Mouse (Mus musculus) limb, embryonic 13.5 days (tissue): ENCODE results near the gene Taf4. TPM values are rescaled to one million over a fixed set of nuclear protein-coding genes. Genes with fewer than 3 reads are reported as not detected.

Source experiments
- ATAC-seq: fragments of 200-750 bp; cut with Nextera tagmentation; 2 replicates; pipeline ENCODE4 v1.8.0; 2017; ENCODE audit warnings: low read depth, moderate number of reproducible peaks, moderate TSS enrichment; ENCODE audit not compliant: low FRiP score
- H3K27ac ChIP-seq: fragments of 300-500 bp; sonication (generic); 2 replicates; pipeline ENCODE4 v1.5.1; 2015; ENCODE audit warnings: inconsistent platforms, mild to moderate bottlenecking, moderate library complexity
- H3K27me3 ChIP-seq: fragments of 300-500 bp; sonication (generic); 2 replicates; pipeline ENCODE4 v1.6.1; 2015; ENCODE audit warnings: mild to moderate bottlenecking, inconsistent platforms
- H3K36me3 ChIP-seq: fragments of 300-500 bp; sonication (generic); 2 replicates; pipeline ENCODE4 v1.6.1; 2015; ENCODE audit warnings: inconsistent platforms, mild to moderate bottlenecking, moderate library complexity
- H3K4me1 ChIP-seq: fragments of 300-500 bp; sonication (generic); 2 replicates; pipeline ENCODE4 v1.6.1; 2015; ENCODE audit warnings: inconsistent platforms
- H3K4me2 ChIP-seq: fragments of 300-500 bp; sonication (generic); replicated peaks from 2 replicates; pipeline ENCODE4 v1.6.1; 2015; ENCODE audit warnings: inconsistent platforms, mild to moderate bottlenecking, moderate library complexity
- H3K4me3 ChIP-seq: fragments of 300-500 bp; sonication (generic); 2 replicates; pipeline ENCODE4 v1.5.1; 2015; ENCODE audit warnings: moderate library complexity, mild to moderate bottlenecking, inconsistent platforms
- H3K9ac ChIP-seq: fragments of 300-500 bp; sonication (generic); 2 replicates; pipeline ENCODE4 v1.6.1; 2015; ENCODE audit warnings: mild to moderate bottlenecking, inconsistent platforms
- H3K9me3 ChIP-seq: fragments of 300-500 bp; sonication (generic); 2 replicates; pipeline ENCODE4 v1.6.1; 2016; ENCODE audit warnings: inconsistent platforms
- WGBS: fragments of 180-500 bp; shearing (Covaris S2); methylation state at CpG from one replicate; pipeline ENCODE4 v1.1.7; 2015; 5-methylcytosine and 5-hydroxymethylcytosine counted together
- polyA plus RNA-seq: library from polyadenylated mRNA; unstranded; fragments of >200 nt; fragmentation: Nextera tagmentation; extraction: Ambion mirVana; gene quantifications from 2 replicates; pipeline ENCODE4 v1.2.1, GENCODE M21; 2015

Gene Taf4
- polyA plus RNA-seq, 1 experiment from 2014 or later = 2.7 TPM

GRCm38 (mm10) chr2:180010686-180011085 is 34.2 kb upstream of the Taf4 start:
- no peak for ATAC-seq
- no peaks in the 10 kb centered on the region for H3K36me3 ChIP-seq
- no peak overlapping the region for H3K27ac ChIP-seq
- H3K4me3 ChIP-seq = no peak overlapping the region
- H3K4me2 ChIP-seq = no peak overlapping the region
- peaks cover 7% of the 10 kb centered on the region; the same call in 1 of the 2 replicates for H3K9me3 ChIP-seq
- H3K27me3 ChIP-seq = 0 out of 2 replicates have a peak, but pooled peaks cover 4% of the 10 kb centered on the region
- 93% methylated on average over 7 of the region's 7 CpGs for WGBS
- no peak overlapping the region for H3K9ac ChIP-seq
- H3K4me1 ChIP-seq = no peaks in the 10 kb centered on the region; the same call in 1 of the 2 replicates

- Histone ChIP-seq H3K4me3 (no peak overlapping the region), H3K4me1 (no peaks in the 10 kb centered on the region; the same call in 1 of the 2 replicates), H3K4me2 (no peak overlapping the region), H3K27me3 (0 out of 2 replicates have a peak, but pooled peaks cover 4% of the 10 kb centered on the region), H3K9me3 (peaks cover 7% of the 10 kb centered on the region; the same call in 1 of the 2 replicates), H3K9ac (no peak overlapping the region), H3K27ac (no peak overlapping the region), H3K36me3 (no peaks in the 10 kb centered on the region)
- 47% methylated on average over 8 of the region's 9 CpGs for WGBS
- no peak for ATAC-seq
These were observed 30.0 kb upstream of the Taf4 start for GRCm38 (mm10) chr2:180006352-180007017.

- H3K36me3 ChIP-seq = no peaks in the 10 kb centered on the region
- 60% methylated on average over 5 of the region's 5 CpGs for WGBS
- H3K4me1 ChIP-seq = no peaks in the 10 kb centered on the region; the same call in 1 of the 2 replicates
- H3K4me3 ChIP-seq = no peak overlapping the region
- 0 out of 2 replicates have a peak, but pooled peaks cover 4% of the 10 kb centered on the region for H3K27me3 ChIP-seq
- peaks cover 5% of the 10 kb centered on the region; the same call in 1 of the 2 replicates for H3K9me3 ChIP-seq
- H3K27ac ChIP-seq = no peak overlapping the region
- H3K4me2 ChIP-seq = no peak overlapping the region
- H3K9ac ChIP-seq = no peak overlapping the region
- no peak for ATAC-seq
These were observed 29.4 kb upstream of the Taf4 start for GRCm38 (mm10) chr2:180005656-180006351.

- H3K27ac ChIP-seq = no peak overlapping the region
- H3K9ac ChIP-seq = no peak overlapping the region
- ATAC-seq = no peak
- H3K27me3 ChIP-seq = peaks cover 4% of the 10 kb centered on the region; the same call in 1 of the 2 replicates
- no peak overlapping the region for H3K4me2 ChIP-seq
- no peaks in the 10 kb centered on the region; the same call in 1 of the 2 replicates for H3K4me1 ChIP-seq
- no peaks in the 10 kb centered on the region for H3K9me3 ChIP-seq
- 83% methylated on average over 9 of the region's 9 CpGs for WGBS
- H3K4me3 ChIP-seq = no peak overlapping the region
- no peaks in the 10 kb centered on the region for H3K36me3 ChIP-seq
These were observed 25.2 kb upstream of the Taf4 start for GRCm38 (mm10) chr2:180001635-180002034.

GRCm38 (mm10) chr2:179998431-179998830 is 22.0 kb upstream of the Taf4 start:
- no peak overlapping the region for H3K9ac ChIP-seq
- H3K27me3 ChIP-seq = no peaks in the 10 kb centered on the region; the same call in 1 of the 2 replicates
- no peak overlapping the region for H3K4me3 ChIP-seq
- no peak overlapping the region for H3K27ac ChIP-seq
- no peaks in the 10 kb centered on the region for H3K36me3 ChIP-seq
- no peak for ATAC-seq
- no peak overlapping the region for H3K4me2 ChIP-seq
- no peaks in the 10 kb centered on the region for H3K4me1 ChIP-seq
- no peaks in the 10 kb centered on the region for H3K9me3 ChIP-seq
- WGBS = 79% methylated on average over 4 of the region's 4 CpGs

- WGBS = 68% methylated on average over 5 of the region's 5 CpGs
- Histone ChIP-seq H3K9ac (no peak overlapping the region), H3K36me3 (no peaks in the 10 kb centered on the region), H3K27me3 (no peaks in the 10 kb centered on the region), H3K4me2 (no peak overlapping the region), H3K27ac (no peak overlapping the region), H3K4me1 (no peaks in the 10 kb centered on the region), H3K4me3 (no peak overlapping the region), H3K9me3 (no peaks in the 10 kb centered on the region)
- ATAC-seq = no peak
These were observed 16.6 kb upstream of the Taf4 start for GRCm38 (mm10) chr2:179993071-179993470.

GRCm38 (mm10) chr2:179989098-179989497 is 12.7 kb upstream of the Taf4 start:
- Histone ChIP-seq H3K4me1 (peaks cover 4% of the 10 kb centered on the region; the same call in 1 of the 2 replicates), H3K4me2 (no peak overlapping the region), H3K9ac (no peak overlapping the region), H3K27ac (no peak overlapping the region), H3K36me3 (no peaks in the 10 kb centered on the region), H3K4me3 (no peak overlapping the region), H3K9me3 (no peaks in the 10 kb centered on the region), H3K27me3 (no peaks in the 10 kb centered on the region)
- ATAC-seq = no peak
- 71% methylated on average over 1 of the region's 1 CpGs for WGBS

GRCm38 (mm10) chr2:179986437-179987022 is 10.1 kb upstream of the Taf4 start:
- WGBS = 77% methylated on average over 10 of the region's 10 CpGs
- H3K9me3 ChIP-seq = no peaks in the 10 kb centered on the region
- no peak for ATAC-seq
- no peak overlapping the region for H3K4me2 ChIP-seq
- no peak overlapping the region for H3K9ac ChIP-seq
- H3K36me3 ChIP-seq = no peaks in the 10 kb centered on the region
- peaks cover 3% of the 10 kb centered on the region; the same call in 1 of the 2 replicates for H3K27me3 ChIP-seq
- H3K4me3 ChIP-seq = no peak overlapping the region
- peaks cover 4% of the 10 kb centered on the region; the same call in 1 of the 2 replicates for H3K4me1 ChIP-seq
- H3K27ac ChIP-seq = no peak overlapping the region

- Histone ChIP-seq H3K27ac (no peak overlapping the region), H3K9me3 (no peaks in the 10 kb centered on the region), H3K4me2 (no peak overlapping the region), H3K36me3 (no peaks in the 10 kb centered on the region), H3K4me1 (peaks cover 4% of the 10 kb centered on the region; the same call in 1 of the 2 replicates), H3K4me3 (no peak overlapping the region), H3K9ac (no peak overlapping the region), H3K27me3 (peaks cover 3% of the 10 kb centered on the region; the same call in 1 of the 2 replicates)
- 96% methylated on average over 1 of the region's 1 CpGs for WGBS
- ATAC-seq = no peak
These were observed 9.2 kb upstream of the Taf4 start for GRCm38 (mm10) chr2:179985695-179986094.

- peaks cover 3% of the 10 kb centered on the region; the same call in 1 of the 2 replicates for H3K27me3 ChIP-seq
- H3K4me3 ChIP-seq = no peak overlapping the region
- no peak overlapping the region for H3K27ac ChIP-seq
- peak overlapping the region; percentile 25; the same call in 1 of the 2 replicates for H3K9ac ChIP-seq
- 34% methylated on average over 7 of the region's 7 CpGs for WGBS
- H3K36me3 ChIP-seq = no peaks in the 10 kb centered on the region
- no peaks in the 10 kb centered on the region for H3K9me3 ChIP-seq
- no peak overlapping the region for H3K4me2 ChIP-seq
- peaks cover 11% of the 10 kb centered on the region for H3K4me1 ChIP-seq
- no peak for ATAC-seq
These were observed 8.4 kb upstream of the Taf4 start for GRCm38 (mm10) chr2:179984830-179985229.

GRCm38 (mm10) chr2:179982715-179983114 is 6.3 kb upstream of the Taf4 start:
- H3K9ac ChIP-seq = no peak overlapping the region
- no peaks in the 10 kb centered on the region for H3K36me3 ChIP-seq
- H3K4me1 ChIP-seq = peaks cover 26% of the 10 kb centered on the region
- H3K4me2 ChIP-seq = no peak overlapping the region
- ATAC-seq = no peak
- 82% methylated on average over 3 of the region's 3 CpGs for WGBS
- H3K4me3 ChIP-seq = no peak overlapping the region
- peaks cover 3% of the 10 kb centered on the region; the same call in 1 of the 2 replicates for H3K27me3 ChIP-seq
- no peaks in the 10 kb centered on the region for H3K9me3 ChIP-seq
- H3K27ac ChIP-seq = no peak overlapping the region

GRCm38 (mm10) chr2:179980616-179981015 is 4.2 kb upstream of the Taf4 start:
- Histone ChIP-seq H3K9me3 (no peaks in the 10 kb centered on the region), H3K27me3 (peaks cover 3% of the 10 kb centered on the region; the same call in 1 of the 2 replicates), H3K27ac (no peak overlapping the region), H3K4me2 (no peak overlapping the region), H3K4me3 (no peak overlapping the region), H3K9ac (no peak overlapping the region), H3K4me1 (peaks cover 30% of the 10 kb centered on the region), H3K36me3 (no peaks in the 10 kb centered on the region)
- 36% methylated on average over 4 of the region's 4 CpGs for WGBS
- ATAC-seq = no peak
